Mouse (Mus musculus) urinary bladder, postnatal 10 days (tissue): Measurements from ENCODE around the gene Thy1.

Source experiments
- DNase-seq: peaks from one replicate; pipeline ENCODE4 v3.0.0; 2022; ENCODE audit warnings: low spot score

Thy1 gene

DNA sequence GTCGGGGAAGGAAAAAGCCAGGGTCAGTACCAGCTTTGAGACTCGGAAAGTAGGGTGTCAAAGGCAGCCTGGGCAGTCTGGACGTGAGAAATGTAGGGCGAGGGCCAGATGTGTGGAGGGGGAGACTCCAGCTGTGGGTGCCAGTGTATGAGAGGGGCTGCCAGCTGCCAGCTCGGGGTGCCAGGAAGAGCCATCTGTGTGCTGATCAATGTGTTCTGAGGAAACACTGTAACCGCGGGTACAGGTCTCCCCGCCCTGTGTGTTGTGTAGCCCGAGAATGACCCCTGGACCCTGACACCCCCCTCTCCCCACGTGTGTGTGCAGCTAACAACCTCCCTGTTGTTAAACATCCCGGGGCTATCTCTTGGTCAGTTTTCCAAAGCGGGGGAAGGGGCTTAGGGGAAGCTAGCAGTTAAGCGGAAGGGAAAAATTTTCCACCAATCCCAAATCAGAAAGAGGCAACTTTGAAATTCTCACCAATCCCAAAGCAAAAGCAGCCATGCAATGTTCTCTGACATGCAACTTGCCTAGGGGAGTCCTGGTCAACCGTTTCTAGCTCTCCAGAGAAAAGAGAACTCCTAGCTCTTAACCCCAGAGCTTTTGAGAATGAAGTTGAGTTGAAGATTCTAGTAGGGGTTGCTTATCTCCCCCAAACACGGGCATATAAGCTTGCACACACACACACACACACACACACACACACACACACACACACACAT is 24.2 kb downstream of the Thy1 start:
- DNase-seq: no peak

GRCm38 (mm10) chr9:44067960-44068330 is 24.8 kb downstream of the Thy1 start:
- DNase-seq: no peak

- DNase-seq: no peak
These were observed 26.1 kb downstream of the Thy1 start for GRCm38 (mm10) chr9:44069252-44069651.

GRCm38 (mm10) chr9:44070113-44070843 is 27.1 kb downstream of the Thy1 start:
- no peak for DNase-seq

DNA sequence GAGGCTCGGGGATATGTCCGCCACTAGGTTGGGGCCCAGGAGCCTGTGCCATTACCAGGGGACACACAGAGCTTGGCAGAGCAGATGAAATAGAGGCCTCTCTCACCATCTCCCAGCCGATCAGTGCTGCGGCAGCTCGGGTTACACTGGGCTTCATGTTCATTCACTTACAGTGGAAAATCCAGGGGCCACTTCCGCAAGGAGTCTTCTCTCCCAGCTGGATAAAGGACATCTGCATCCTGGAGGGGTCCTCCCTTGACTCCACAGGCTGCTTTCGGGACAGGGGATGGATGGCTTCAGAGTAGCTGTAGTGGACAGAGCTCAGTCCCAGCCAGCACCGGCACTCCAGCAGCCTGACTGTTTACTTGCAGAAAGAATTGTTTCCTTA is 27.7 kb downstream of the Thy1 start:
- no peak for DNase-seq

DNA sequence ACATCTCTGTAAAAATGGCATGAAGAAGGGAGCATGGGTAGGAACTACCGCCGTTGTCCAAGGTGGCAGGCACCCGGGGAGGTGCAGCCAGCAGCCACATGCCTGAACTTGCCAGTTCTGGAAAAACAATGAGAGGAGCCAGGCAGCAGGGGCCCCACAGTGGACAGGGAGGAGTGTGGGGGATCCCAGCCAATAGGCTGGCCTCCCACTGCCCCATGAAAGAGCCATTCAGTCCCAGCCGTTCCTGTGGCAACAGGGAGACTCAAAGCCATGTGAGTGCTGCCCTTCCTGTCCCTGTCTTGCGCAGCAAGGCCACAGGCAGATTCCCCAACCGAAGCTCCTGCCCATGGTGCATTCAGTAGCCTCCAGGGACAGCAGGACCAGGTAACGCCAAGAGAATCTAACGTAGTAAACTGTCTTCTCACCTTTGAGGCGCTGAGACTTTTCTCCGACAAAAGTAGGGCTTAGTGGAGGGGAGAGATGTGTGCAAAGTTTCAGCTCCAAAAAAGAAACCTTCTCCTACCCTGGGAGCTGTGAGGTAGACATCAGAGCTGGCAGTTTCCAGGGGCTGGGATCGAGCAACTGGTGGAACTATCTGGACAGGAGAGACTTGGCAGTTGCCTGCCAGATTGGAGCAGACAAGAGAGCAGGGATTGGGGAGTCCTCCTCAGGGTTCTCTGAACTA is 28.9 kb downstream of the Thy1 start:
- no peak for DNase-seq

DNA sequence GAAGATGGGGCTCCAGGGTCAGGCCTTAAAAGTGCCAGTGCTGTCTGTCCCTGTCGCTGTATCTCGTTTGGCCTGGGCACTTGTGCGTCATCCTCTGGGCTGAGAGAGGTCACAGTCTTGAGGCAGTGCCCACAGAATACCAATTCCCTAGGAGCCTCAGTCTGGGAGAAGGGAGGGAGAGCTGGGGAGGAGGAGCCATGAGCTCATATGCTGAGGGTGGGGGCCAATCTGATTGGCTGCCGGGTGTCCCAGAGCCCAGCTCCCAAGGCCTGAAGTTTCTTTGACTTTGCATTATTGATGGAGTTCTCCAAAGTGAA is 29.4 kb downstream of the Thy1 start:
- no peak for DNase-seq

DNA sequence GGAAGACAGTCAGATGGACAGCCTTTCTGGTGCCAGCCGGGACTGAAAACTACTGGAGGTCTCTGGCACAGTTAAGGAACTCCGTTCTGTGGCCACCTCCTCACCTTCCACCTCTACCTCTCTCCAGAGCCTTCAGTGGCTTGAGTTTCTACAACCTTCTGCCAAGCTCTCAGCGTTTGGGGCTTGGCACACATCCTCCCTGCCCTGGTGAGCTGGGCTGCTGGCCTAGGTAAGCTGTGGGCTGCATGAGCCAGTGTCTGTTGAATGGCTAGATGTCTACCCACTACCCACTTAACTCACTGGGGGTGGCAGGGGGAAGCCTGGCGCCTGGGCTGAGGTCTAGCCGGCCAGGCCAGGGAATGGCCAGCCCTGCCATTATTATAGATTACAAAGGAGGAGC is 29.9 kb downstream of the Thy1 start:
- DNase-seq: no peak

DNA sequence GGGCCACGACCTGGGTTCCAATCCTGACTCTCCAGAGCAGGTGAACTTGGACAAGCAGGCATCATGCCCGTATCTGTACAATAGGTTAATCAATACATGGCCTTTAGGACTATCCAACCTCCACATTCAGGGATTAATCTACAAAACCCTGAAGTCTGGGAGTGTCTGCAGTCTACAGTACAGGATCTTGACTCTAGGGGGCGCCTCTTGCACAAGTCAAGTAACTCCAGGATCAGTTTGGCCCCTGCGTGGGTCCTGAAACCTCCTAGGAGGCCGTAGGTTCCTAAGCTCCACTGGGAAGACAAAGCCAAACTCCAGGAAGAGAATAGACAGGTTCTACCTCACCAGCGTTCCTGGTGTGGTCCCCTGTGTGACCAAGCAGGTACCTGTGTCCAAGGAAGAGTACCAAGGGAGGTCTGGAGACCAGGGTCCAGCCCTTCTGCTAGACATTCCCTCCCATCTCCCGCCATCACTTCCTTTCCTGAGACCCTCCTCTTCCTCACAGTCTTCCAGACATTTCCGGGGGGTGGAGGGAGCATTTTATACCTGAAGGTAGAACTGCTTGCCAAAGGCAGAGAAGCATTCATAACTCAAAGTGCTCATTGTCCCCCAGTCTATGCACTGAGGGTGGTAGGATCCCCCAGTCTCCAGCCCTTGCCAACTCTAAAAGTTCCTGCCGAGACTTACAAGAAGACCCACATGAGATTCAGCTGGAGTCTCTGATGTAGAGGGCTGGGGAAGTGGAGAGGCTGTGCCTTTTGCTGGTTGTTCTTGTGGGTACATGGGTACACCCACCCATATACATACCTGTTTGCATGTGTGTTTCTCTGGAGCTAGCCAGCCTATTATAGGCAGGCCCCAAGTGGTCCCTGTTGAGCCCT is 31.5 kb downstream of the Thy1 start:
- DNase-seq: no peak

GRCm38 (mm10) chr9:44075276-44075995 is 32.3 kb downstream of the Thy1 start:
- DNase-seq: no peak

DNA sequence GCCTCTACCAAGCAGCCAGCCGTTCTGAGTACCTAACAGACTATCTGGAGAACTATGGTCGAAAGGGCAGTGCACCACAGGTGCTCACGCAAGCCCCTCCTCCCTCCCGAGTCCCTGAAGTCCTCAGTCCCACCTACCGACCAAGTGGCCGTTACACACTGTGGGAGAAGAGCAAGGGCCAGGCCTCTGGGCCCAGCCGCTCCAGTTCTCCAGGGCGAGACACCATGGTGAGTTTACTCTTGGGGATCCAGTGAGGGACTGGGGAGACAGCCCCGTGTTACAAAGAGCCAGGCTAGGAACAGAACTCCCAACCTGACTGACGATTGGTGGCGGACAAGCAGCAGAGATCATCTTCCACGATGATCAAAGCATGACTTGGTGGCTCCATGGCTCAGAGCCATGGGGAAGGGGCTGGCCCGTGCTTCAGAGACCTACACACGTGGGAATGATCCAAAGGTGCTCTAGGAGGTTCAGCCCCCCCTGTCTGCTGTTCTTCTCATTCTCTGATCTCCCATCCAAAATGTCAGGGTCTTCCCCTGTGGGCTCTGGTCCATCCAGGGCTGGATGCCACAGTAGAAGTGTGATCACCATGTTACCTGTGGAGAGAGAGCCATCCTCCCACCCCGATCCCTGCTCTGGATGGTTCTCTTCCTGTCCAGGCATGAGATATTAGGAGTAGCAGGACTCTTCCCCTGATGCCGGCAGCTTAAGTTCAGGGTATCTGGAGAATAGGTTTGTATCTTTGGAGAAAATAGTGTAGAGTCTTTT is 33.0 kb downstream of the Thy1 start:
- no peak for DNase-seq

DNA sequence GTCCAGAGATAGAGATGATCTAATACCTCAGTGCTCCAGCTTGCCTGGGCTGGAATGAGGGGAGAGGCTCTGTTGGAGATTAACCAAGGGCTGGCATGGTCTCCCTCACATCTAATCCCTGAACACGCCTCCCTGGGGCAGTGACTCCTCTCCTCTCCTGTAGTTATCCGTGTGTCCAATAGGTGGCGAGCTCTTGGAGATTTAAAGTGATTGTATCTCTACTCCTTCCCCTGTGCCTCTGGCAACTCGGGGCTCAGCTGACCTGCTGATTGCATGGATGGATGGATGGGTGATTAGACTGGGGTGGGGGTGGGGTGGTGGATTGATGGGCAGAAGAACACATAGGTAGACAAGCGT is 33.6 kb downstream of the Thy1 start:
- no peak for DNase-seq

DNA sequence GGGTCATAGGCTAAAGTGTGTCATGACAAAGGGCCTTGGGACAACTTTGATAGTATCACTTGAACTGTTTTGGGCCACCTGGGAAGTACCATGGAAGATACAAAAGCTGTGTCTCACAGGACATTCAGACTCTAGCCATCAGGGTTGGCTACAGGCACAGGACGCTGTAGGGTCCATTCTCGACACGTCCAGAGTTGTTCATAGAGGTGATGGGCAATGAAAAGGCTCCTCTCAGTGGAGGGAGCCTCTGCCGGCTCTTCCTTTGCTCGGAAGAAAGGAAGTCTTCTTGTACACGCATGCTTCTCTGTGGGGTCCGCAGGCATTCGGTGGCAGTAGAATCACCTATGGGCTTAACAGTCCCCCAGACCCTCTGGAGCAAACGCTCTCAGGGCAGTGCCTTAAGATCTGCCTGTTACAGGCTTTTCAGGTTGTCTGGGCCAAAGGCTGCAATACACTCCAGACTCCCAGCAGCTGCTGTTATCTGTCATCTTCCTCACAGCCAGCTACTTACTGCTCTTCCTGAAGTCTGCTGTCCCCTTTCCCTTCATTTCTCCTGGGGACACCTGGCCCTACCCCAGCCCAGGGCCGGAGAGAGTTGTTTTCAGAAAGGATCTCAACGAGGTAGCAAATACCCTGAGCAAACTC is 34.2 kb downstream of the Thy1 start:
- DNase-seq: no peak

DNA sequence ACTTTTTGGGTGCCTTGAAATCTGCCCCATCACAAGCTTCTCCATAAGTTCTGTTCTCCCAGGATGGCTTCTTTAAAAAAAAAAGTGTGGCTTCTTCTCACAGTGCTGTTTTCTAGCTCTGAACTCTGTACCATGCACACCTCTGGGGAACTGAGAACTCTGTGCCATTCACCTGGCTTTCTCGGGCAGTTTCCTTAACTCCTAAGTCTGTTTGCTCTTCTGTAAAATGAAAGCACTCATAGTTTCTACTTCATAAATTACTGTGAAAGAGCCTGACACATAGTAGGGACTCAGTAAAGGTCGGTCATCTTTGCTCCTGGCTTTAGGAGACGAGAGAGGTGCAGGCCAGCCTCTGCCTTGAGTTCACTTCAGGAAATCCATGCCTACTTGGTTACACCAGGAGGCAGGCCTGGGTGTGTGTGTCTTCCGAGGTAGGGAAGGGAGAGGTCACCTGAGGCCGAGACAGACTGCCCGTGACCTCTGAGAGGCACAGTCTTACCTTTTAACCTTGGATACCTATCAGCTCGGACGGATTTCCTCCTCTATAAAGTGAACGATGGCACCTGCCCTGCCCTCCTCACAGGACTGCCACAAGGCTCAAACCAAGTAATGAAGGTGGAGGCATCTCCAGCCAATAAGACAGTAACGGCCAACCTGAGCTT is 35.1 kb downstream of the Thy1 start:
- DNase-seq: no peak

DNA sequence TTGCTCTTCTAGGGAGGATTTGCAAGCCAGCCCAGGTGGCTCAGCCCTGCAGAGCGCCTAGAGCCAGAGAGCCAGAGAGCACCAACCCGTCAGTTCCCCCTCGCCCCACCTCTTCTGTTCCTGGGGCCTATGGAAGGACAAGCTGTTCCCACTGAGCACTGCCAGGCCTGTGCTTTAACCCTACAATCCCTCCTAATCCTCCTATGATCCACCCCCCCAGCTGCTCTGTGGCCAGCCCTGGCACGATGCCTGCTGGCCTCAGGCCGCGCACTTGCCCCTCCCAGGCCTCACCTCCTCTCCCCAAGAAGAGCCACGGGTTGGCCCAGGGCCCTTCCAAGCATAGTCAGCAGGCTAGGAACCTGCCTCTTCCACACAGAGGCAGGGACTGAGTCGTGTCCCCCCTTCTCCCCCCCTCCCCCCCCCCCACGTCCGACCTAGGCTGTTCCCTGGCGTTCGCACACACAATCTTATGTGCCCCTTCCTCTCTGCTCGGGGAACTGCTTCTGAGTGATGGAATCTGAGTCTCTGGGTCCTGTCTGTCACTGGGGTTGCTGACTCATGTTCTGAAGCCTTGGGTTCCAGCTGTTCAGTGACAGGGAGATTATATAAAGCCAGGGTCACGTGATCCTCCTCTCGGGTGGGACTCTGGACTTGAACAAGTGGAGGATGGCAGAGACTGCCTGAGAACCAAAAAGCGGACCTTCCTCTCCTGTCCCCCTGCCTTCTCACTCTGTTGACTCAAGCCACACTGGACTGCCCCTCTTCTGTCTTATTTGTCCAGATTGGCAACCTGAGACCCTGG is 36.0 kb downstream of the Thy1 start:
- no peak for DNase-seq

- no peak for DNase-seq
These were observed 37.0 kb downstream of the Thy1 start for GRCm38 (mm10) chr9:44079997-44080780.

DNA sequence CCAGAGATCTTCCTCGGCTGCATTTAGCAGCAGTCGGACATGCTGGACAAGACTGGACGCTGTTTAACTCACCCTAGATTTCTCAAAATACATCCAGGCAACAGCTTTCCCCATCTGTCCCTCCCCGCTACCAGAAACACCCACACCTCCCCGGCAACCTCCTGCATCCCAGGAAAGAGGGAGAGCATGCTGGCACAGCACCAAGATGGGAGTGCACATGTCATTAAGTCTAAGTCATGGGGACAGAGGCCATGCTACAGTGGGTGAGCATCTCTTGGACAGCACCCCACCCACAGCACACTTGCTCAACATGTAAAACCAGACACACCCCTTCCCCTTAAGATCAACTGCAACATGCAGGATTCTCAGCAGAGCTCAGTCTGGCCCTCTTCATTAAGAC is 37.8 kb downstream of the Thy1 start:
- no peak for DNase-seq

DNA sequence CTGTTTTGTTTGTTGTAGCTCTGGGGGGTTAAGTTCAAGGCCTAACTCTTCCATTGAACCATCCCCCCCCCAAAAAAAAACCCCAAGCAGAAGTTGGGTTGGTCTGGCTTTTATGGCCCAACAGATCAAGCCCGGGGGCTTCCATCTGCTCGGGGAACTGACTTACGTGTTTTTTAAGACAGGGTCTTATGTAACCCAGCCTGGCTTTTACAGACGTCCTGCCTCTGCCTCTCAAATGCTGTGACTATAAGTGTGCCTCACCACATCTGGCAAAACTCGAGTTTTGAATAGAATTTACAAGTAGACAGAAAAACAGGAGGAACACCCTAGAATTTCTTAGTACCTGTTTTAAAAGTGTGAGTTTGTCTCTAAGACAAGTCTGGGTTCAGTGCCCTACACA is 38.4 kb downstream of the Thy1 start:
- DNase-seq: no peak
